Mouse (Mus musculus): ENCODE results near the gene Klk15.
"Not testable (repeated sequence)": the region's sequence is repeated elsewhere in the genome, so short reads cannot be mapped to it uniquely, and the experiment has no call there.

The Klk15 gene

GRCm38 (mm10) chr7:43933440-43933839 lies at the start of gene Klk15:
Gene Klk15 (plus strand): TSS chr7:43933740.
- DNase-seq (ENCODE audit: low read depth, low spot score) = no peak

GRCm38 (mm10) chr7:43891365-43891764 lies 42.2 kb upstream of the Klk15 start:
- DNase-seq (ENCODE audit: low read depth, low spot score) = no peak

DNA sequence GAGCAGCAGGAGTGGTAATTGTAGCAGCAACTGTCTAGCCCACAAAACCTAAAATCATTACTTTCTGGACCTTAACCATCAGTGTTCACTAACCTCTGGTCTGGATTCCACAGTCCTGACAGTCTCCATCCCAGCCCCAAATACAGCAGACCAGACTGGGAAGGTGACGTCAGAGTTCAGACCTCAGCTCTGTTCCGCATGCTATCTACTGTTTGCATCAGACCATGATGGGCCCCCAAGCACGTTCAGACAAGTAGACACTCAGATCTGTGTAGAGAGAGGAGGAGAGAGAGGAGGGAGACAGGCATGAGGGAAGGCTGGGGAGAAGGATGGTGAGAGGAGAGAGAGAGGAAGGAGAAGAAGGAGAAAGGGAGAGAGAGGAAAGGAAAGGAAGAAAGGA lies 41.8 kb upstream of the Klk15 start:
- DNase-seq (ENCODE audit: low read depth, low spot score) = no peak

DNA sequence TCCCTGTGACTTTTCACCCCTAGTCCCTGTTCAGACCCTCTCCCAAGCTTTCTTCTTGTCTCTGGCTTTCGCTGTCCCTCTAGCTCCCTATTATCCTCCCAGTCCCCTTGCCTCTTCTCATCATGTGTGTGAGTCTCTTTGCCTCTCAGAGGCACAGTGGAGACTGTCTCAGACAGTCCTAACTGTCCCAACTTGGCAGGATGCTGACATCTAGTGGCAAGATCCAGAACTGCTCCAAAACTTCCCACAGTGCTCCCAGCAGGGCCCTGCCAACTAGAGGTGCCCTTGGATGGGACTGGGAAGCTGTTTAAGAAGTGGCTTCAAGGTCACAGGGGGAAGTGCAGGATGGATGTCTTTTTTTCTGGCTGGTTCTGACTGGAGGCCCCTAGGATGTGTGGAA lies 38.7 kb upstream of the Klk15 start:
- peak; percentile 81 for DNase-seq (ENCODE audit: low read depth, low spot score)

DNA sequence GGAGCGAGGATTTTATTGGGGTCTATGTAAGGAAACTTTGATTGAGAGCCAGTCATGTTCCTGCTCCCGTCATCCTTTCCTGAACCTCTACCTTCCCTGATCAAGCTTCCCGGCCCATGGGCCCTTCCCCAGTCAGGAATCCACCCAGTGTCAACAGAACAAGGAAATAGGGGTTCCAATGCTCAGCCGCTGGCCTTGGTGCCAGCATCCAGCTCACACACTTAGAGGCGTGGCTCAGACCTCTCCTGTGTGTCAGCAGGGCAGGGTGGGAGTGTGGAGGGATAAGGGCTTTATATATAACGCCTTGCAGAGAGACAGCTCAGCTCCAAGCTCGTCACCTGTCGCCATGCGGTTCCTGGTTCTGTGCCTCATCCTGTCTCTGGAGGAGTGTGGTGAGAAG lies 18.7 kb upstream of the Klk15 start:
- no peak for DNase-seq (ENCODE audit: low read depth, low spot score)

- DNase-seq (ENCODE audit: low read depth, low spot score) = no peak
Observed at GRCm38 (mm10) chr7:43918426-43918825, 15.1 kb upstream of the Klk15 start.

DNA sequence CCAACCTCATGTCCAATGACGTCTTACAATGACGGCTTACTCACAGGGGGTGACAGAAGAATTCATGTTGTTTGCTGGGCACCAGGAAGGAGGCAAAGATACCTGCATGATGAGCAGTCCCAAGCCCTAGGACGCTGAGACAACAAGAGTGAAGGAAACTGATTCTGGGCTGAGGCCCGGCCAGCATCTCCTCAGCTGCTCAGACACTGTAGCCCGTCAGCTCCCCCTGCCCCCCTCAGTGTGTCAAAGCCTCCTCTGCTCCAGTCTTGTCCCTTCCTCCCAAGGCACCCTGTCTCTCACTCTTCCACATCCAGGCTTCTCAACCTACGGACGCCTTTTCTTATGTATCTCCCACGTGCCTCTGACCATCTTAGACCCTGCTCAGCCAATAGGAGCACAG lies 14.7 kb upstream of the Klk15 start:
- DNase-seq (ENCODE audit: low read depth, low spot score) = no peak

DNA sequence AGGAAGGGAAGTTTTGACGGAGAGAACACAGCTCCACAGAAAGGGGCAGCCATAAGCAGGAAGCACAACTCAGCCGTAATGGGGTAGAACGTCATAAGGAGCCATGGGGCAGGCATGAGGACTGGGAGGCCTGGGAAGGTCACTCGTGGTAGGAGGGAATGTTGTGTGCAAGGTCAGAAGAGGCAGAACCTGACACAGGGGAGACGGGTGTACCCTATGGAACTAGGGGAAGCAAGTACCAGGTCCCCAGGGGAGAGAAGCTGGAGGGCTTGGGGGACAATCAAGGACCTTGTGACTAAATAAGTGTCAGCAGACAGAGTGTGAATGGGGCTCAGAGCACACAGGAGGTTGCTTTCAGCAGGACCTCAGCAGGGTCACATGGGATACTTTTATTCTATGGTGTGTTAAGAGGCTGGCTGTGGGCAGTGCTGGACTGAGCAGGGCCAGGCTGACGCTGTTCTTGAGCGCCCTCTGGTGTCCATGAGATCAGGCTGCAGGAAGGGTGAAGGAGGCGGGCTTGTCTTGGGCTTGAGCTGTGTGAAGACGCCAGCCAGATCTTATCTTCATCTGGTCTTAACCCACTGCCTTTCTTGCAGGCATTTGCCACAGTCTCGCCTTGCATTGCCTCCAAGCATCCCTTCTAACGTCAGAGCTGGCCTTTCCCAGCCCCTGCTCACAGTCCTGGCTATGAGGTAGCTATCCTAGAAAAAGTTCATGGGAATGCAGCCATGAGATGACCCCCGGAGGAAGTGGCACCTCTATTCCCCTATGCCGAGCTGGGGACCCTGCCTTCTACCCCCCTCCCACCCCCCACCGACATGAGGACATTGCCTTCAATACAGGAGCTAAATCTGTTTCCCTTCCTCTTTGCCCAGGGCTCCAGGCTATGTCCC lies 13.7 kb upstream of the Klk15 start:
- peak; percentile 50 for DNase-seq (ENCODE audit: low read depth, low spot score)

DNA sequence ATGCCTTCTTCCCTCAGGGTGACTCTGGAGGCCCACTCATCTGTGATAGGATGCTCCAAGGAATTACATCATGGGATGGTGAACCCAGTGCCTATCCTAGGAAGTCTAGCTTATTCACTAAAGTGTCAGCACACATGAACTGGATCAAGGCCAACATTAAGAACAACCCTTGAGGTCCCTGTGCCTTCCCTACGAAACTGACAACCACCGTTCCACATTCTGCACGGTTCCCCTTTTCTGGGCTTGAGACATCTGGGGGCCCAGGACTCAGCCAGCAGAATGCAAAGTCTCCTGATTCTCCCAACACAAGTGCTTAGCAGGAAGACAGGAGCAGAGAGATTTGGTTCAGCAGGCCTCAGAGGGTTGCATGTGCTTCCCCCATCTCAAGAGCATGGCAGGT lies 13.0 kb upstream of the Klk15 start:
- no peak for DNase-seq (ENCODE audit: low read depth, low spot score)

GRCm38 (mm10) chr7:43921087-43921486 lies 12.5 kb upstream of the Klk15 start:
- no peak for DNase-seq (ENCODE audit: low read depth, low spot score)

DNA sequence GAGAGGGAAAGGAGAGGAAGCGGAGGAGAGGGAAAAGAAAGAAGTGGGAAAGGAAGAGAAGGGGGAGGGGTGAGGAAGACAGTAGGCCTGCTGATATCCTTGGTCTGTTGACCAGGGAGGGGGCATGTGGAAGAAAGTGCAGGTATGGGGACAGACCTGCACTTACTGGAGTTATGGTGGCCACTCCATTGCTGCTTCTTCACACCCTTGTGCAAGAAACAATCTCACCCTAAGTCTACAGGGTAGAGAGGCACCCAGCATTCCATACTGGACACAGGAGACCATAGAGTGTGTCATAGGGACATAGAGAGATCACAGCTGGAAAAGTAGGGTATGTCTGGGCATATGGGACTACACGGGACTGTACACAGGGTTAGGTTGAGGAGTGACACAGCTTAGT lies 11.6 kb upstream of the Klk15 start:
- DNase-seq (ENCODE audit: low read depth, low spot score) = no peak

GRCm38 (mm10) chr7:43925985-43926384 lies 7.6 kb upstream of the Klk15 start:
- no peak for DNase-seq (ENCODE audit: low read depth, low spot score)

- DNase-seq (ENCODE audit: low read depth, low spot score) = no peak
Observed at GRCm38 (mm10) chr7:43928521-43928920, 5.0 kb upstream of the Klk15 start.

DNA sequence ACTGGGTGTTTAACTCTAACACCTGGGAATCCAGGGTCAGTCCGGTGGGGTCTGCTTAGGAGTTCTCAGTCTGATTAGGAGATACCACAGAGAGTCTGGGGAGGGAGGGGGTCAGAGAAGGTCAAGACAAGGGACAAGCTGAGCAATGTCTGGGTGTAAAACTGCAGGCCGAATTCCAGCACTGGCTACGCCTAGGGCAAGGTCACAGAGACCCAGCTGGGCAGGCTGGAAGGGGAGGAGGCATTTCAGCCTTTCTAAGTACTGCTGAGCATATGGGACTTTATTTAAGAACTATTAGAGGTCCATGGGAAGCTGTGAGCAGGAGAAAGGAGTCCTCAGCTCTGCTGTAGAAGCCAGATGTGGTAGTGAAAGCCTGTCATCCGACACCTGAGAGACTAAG lies 1.2 kb upstream of the Klk15 start:
- no peak for DNase-seq (ENCODE audit: low read depth, low spot score)

DNA sequence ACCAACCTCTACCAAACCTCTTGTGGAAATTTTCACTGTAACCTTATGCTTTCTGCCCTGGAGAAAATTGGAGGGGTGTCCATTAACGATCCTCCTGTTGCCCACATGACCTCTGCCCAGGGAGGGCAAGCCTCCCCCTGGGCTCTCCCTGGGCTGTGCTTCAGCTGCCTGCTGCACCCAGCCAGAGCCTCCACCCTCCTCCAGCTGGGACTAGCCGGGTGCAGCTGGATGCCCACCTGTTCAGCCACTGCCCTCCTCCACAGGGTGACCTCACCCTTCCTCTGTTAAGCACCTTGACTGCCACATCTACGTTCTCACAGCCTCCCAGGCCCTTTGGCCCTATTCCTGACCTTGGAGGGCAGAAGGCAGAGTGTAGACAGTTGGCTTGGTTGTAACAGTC lies 1.2 kb downstream of the Klk15 start:
- no peak for DNase-seq (ENCODE audit: low read depth, low spot score)

DNA sequence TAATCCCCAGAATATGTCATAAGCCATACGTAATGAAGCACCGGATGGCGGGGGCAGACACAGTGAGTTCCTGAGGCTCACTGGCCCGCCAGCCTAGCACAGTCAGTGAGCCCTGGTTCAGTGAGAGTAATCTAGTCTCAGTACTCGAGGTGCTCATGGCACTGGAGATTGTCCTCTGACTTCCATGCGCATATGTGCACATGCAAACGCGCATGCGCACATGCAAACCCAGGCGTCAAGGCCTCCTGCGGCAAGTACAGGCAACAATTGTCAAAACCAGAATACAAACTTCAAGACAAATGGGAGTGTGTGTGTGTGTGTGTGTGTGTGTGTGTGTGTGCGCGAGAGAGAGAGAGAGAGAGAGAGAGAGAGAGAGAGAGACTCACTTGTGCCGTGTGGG lies 3.0 kb downstream of the Klk15 start:
- no peak for DNase-seq (ENCODE audit: low read depth, low spot score)

DNA sequence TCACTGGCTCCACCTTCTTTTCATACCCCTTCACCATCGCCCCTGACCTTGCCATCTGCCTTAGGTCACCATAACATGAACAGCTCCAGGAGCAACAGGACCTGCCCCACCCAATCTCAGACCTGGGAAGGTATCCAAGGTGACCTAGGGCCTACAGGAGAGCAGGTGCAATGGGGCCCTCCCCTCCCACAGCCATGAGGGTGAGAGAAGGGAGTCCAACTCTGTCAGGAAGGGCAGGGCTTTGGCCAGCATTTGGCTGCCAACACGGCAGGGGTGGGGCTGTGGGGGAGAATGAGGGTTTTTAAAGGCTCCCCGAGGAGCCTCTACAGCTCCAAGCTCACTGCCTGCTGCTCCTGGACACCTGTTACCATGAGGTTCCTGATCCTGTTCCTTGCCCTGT lies 8.8 kb downstream of the Klk15 start:
- not testable (repeated sequence) for DNase-seq (ENCODE audit: low read depth, low spot score)

DNA sequence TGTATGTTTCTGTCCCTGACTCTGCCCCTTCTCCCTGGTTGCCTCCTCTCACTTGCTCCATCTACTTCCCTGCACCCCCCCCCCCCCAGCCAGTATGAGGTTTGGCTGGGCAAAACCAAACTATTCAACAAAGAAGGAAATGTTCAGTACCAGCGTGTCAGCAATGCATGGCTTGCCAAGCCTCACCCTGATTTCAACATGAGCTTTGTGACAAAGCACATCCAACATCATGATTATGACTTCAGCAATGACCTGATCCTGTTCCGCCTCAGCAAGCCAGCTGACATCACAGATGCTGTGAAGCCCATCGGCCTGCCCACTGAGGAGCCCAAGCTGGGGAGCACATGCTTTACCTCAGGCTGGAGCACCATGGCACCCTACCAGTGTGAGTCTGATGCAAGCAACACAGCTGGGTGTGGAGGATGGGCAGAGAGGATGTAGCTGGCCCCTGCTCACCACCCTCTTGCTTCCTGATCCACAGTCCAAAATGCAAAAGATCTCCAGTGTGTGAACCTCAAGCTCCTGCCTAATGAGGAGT lies 11.3 kb downstream of the Klk15 start:
- no peak for DNase-seq (ENCODE audit: low read depth, low spot score)

DNA sequence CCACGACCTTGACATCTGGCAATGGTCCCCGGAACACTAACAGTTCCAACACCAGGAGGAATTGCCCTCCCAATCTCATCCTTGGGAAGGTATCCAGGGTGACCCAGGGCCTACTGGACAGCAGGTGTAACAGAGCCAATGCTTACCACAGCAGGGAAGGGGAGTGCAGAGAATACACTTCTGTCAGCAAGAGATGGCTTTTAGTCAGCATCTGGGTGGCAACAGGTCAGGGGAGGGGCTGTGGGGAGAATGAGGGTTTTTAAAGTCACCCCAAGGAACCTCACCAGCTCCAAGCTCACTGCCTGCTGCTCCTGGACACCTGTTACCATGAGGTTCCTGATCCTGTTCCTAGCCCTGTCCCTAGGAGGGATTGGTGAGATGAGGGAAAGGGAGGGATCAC lies 16.8 kb downstream of the Klk15 start, which contains the start of gene Klk1b8:
Klk1b8 (plus strand) TSS at position 301 of the 400 bp plus-strand sequence.
- no peak for DNase-seq (ENCODE audit: low read depth, low spot score)

DNA sequence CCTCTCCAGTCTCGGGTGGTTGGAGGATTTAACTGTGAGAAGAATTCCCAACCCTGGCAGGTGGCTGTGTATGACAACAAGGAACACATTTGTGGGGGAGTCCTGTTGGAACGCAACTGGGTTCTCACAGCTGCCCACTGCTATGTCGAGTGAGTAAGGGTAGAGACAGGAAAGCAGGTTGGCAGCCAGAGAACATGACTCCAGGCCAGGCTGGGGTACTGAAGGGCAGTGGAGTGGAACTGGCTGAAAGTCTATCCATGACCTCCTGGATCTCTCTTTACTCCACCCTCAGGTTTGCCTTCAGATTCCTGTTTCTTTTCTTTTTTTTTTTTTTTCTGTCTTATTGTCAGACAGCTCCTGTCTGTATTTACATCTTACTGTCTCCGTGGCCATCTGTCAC lies 19.2 kb downstream of the Klk15 start:
- no peak for DNase-seq (ENCODE audit: low read depth, low spot score)

- DNase-seq (ENCODE audit: low read depth, low spot score) = no peak
Observed at GRCm38 (mm10) chr7:43966451-43966850, 32.9 kb downstream of the Klk15 start, which contains the start of gene Klk1b1. Gene Klk1b1 (plus strand): TSS chr7:43966751.

DNA sequence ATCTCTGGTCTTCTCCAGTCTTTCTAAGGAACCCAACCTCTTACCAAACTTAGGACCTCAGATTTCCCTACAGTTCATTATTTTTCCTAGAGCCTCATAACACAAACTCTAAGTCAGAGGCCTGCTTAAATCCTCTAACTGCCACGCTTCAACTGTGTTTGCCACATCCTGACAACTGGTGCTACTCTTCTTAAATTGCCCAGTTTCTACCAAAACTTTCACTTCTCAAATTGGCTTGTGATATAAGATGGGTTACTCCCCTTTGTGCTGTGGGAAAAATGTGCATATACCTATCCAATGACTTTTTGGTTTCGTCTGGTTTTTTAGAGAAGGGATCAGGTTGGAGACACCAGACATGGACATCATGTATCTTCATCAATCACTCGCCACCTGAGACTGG lies 33.5 kb downstream of the Klk15 start:
- DNase-seq (ENCODE audit: low read depth, low spot score) = no peak

- no peak for DNase-seq (ENCODE audit: low read depth, low spot score)
Observed at GRCm38 (mm10) chr7:43967612-43968011, 34.1 kb downstream of the Klk15 start.

Measured in retina, postnatal 7 days (tissue).